Mouse (Mus musculus): Measurements from ENCODE around the gene Pih1d3. TPM values are rescaled to one million over a fixed set of nuclear protein-coding genes. Genes with fewer than 3 reads are reported as not detected.

Pih1d3 gene
- polyA plus RNA-seq (2017; shearing (Covaris generic)) = not detected

GRCm38 (mm10) chr1:31222564-31222963 lies at the start of gene Pih1d3, which contains the start of gene 4931428L18Rik:
Pih1d3 (plus strand) TSS chr1:31222838.
4931428L18Rik (minus strand) TSS chr1:31222684.

GRCm38 (mm10) chr1:31176101-31176500 lies 46.5 kb upstream of the Pih1d3 start, which contains the start of gene Lgsn:
Lgsn (plus strand) TSS chr1:31176401.

Other genes with a start within 250 kb of the Pih1d3 start
- gene AC153137.1, start 244.9 kb upstream of the Pih1d3 start, polyA plus RNA-seq (2017; shearing (Covaris generic)) = not detected
- not detected for gene Lgsn, start 46.4 kb upstream of the Pih1d3 start, polyA plus RNA-seq (2017; shearing (Covaris generic))
- gene 4931428L18Rik, start 154 bp upstream of the Pih1d3 start, polyA plus RNA-seq (2017; shearing (Covaris generic)) = not detected